Mouse (Mus musculus) ES-Bruce4 (cell line): ENCODE measurements around the gene Zbtb16.

Source experiments
- CTCF ChIP-seq: IDR thresholded peaks from one replicate; pipeline ENCODE4 v1.8.1; 2011; ENCODE audit warnings: low read depth, low read length
- EP300 ChIP-seq: IDR thresholded peaks from 2 replicates; pipeline ENCODE4 v1.6.1; 2011; ENCODE audit warnings: low read depth, low read length; ENCODE audit not compliant: insufficient read depth
- POLR2A ChIP-seq: IDR thresholded peaks from one replicate; pipeline ENCODE4 v1.8.1; 2011; ENCODE audit warnings: low read length; ENCODE audit not compliant: insufficient read depth

GRCm38 (mm10) chr9:48833493-48833892 lies 2.5 kb downstream of the Zbtb16 start:
- TF ChIP-seq CTCF (no peak), POLR2A (no peak), EP300 (no peak)
